In the genomic region with DNA sequence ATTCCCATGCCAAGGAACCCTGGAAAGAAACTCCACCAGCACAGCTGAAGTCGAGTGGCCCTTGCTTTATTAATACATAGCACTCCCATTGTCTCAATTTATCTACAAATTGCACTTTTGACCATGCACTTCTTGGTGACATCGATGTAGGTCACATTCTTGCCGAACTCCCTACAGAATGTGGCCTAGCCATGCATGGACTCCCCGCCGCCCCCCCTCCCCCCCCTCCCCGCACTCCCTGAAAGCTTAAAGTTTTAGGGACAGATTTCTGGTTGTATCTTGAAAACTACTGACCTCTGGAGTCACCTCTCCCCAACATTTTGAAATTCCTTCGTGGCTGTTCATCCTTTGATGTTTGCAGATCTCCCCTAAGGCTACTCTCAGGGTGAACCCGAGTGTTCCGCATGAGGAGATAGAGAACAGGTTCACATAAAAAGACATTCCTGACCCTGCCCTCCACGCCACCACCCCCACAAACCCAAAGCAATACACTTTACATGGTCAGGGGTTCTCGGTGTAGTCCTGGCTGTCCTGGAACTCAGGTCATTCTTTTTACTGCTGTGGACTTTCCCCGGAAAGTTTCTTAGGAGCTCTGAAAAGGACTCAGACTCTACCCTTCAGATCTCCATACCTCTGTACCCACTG, we compare ENCODE assay signal across 26 mouse cellular contexts. TPM values are rescaled to one million over a fixed set of nuclear protein-coding genes. Genes with fewer than 3 reads are reported as not detected.
DNase-seq lines count a peak whose midpoint lies in the region; ATAC-seq and TF ChIP-seq lines count a peak whose summit lies in the region.
"Had no signal": no experiment of that assay in that cellular context is flagged by ENCODE, and none has a peak within 500 bp of the region (broad histone marks: within the 10 kb centered on the region; RNA-seq: fewer than 3 reads in every experiment).

A gene (plus strand): TSS at position 511 of the 645 bp plus-strand sequence.

- peaks cover 2% of the 10 kb centered on the region; the same call in 1 of the 2 replicates for H3K9me3 ChIP-seq in heart, embryonic 14.5 days (ENCODE audit: control insufficient read depth, low read length)
- H3K9me3 ChIP-seq in midbrain, embryonic 15.5 days: no peaks in the 10 kb centered on the region
- no peaks in the 10 kb centered on the region for H3K9me3 ChIP-seq in midbrain, embryonic 10.5 days (replicated peaks)
- no peaks in the 10 kb centered on the region for H3K9me3 ChIP-seq in kidney, postnatal 0 days (replicated peaks; ENCODE audit: low read length)
- H3K9me3 ChIP-seq: heart, embryonic 10.5 days; limb, embryonic 13.5 days; liver, embryonic 13.5 days had no signal

- TF ChIP-seq CTCF in kidney, postnatal 0 days (IDR thresholded peaks at IDR 0.05; ENCODE audit: low read depth): no peak

- no peak within 1 kb of the TSS for H3K4me3 ChIP-seq in heart, embryonic 14.5 days (ENCODE audit: control insufficient read depth in 1 of 2, insufficient read depth in 1 of 2, low read depth in 1 of 2, low read length in 2 of 2)
- no peak within 1 kb of the TSS for H3K4me3 ChIP-seq in midbrain, embryonic 15.5 days
- no peak within 1 kb of the TSS for H3K4me3 ChIP-seq in midbrain, embryonic 10.5 days
- no peak within 1 kb of the TSS for H3K4me3 ChIP-seq in kidney, postnatal 0 days (replicated peaks; ENCODE audit: low read depth, low read length)
- H3K4me3 ChIP-seq: erythroblast, embryonic 14.5 days; heart, embryonic 10.5 days; limb, embryonic 13.5 days; liver, embryonic 13.5 days had no signal

- no peaks in the 10 kb centered on the region for H3K36me3 ChIP-seq in heart, embryonic 14.5 days (ENCODE audit: control insufficient read depth, insufficient read depth, low read length)
- no peaks in the 10 kb centered on the region for H3K36me3 ChIP-seq in midbrain, embryonic 15.5 days (replicated peaks)
- no peaks in the 10 kb centered on the region for H3K36me3 ChIP-seq in midbrain, embryonic 10.5 days
- H3K36me3 ChIP-seq in kidney, postnatal 0 days (ENCODE audit: insufficient read depth, low read length): no peaks in the 10 kb centered on the region
- H3K36me3 ChIP-seq: heart, embryonic 10.5 days; limb, embryonic 13.5 days; liver, embryonic 13.5 days had no signal

- H3K27me3 ChIP-seq in heart, embryonic 14.5 days (ENCODE audit: control insufficient read depth, insufficient read depth, low read length): no peaks in the 10 kb centered on the region
- no peaks in the 10 kb centered on the region for H3K27me3 ChIP-seq in midbrain, embryonic 15.5 days (replicated peaks)
- no peaks in the 10 kb centered on the region for H3K27me3 ChIP-seq in midbrain, embryonic 10.5 days (ENCODE audit: low read depth, poor library complexity, severe bottlenecking)
- no peaks in the 10 kb centered on the region for H3K27me3 ChIP-seq in kidney, postnatal 0 days (ENCODE audit: insufficient read depth, low read length)
- H3K27me3 ChIP-seq: limb, embryonic 13.5 days; liver, embryonic 13.5 days had no signal

- WGBS in heart, embryonic 14.5 days: 51% methylated on average over 12 of the region's 12 CpGs
- 34% methylated on average over 12 of the region's 12 CpGs for WGBS in midbrain, embryonic 15.5 days
- WGBS in midbrain, embryonic 10.5 days: 38% methylated on average over 12 of the region's 12 CpGs
- 22% methylated on average over 12 of the region's 12 CpGs for WGBS in kidney, postnatal 0 days

- DNase-seq in heart, postnatal 4 days: no peak
- no peak for DNase-seq in midbrain, embryonic 10.5 days (ENCODE audit: low spot score)
- DNase-seq in kidney, postnatal 0 days (ENCODE audit: low spot score): peak; percentile 53
- DNase-seq in thymus, postnatal 36 days: no peak
- DNase-seq: cerebellum, adult 18-20 months; gastrocnemius, postnatal 36 days; heart, postnatal 14 days; layer of hippocampus, adult 9-11 months; liver, embryonic 13.5 days; lung, embryonic 14.5 days; lung, postnatal 36 days; right cerebral cortex, postnatal 25 days; thymus, postnatal 4 days had no signal

- peaks cover 2 to 11% of the 10 kb centered on the region in 2 experiments; a peak in 3 of 4 replicates for H3K4me1 ChIP-seq in heart, embryonic 14.5 days (ENCODE audit: control insufficient read depth in 2 of 2, insufficient read depth in 2 of 2, low read length in 2 of 2)
- no peaks in the 10 kb centered on the region for H3K4me1 ChIP-seq in midbrain, embryonic 15.5 days
- H3K4me1 ChIP-seq in midbrain, embryonic 10.5 days: peaks cover 7% of the 10 kb centered on the region; the same call in 1 of the 2 replicates
- no peaks in the 10 kb centered on the region for H3K4me1 ChIP-seq in kidney, postnatal 0 days (replicated peaks; ENCODE audit: insufficient read depth, low read length)
- H3K4me1 ChIP-seq: limb, embryonic 13.5 days had no signal

- peak within 1 kb of the TSS; percentile 20; the same call in 1 of the 2 replicates for H3K4me2 ChIP-seq in heart, embryonic 14.5 days (ENCODE audit: low read length)
- H3K4me2 ChIP-seq in midbrain, embryonic 15.5 days: 0 out of 2 replicates have a peak within 1 kb of the TSS, but pooled peaks have one; percentile 24
- H3K4me2 ChIP-seq in kidney, postnatal 0 days (ENCODE audit: low read length): no peak within 1 kb of the TSS
- H3K4me2 ChIP-seq: limb, embryonic 13.5 days; liver, embryonic 13.5 days; lung, embryonic 14.5 days had no signal

- ATAC-seq in heart, embryonic 14.5 days (ENCODE audit: insufficient number of reproducible peaks, insufficient read depth, low FRiP score, low read depth): no peak
- ATAC-seq in midbrain, embryonic 15.5 days (replicated peaks): no peak
- ATAC-seq in kidney, postnatal 0 days (replicated peaks; ENCODE audit: low FRiP score, low read depth): peak; percentile 71
- no peak for ATAC-seq in frontal cortex, adult (ENCODE audit: low TSS enrichment)
- ATAC-seq: forebrain, embryonic 14.5 days had no signal

- no peak within 1 kb of the TSS for H3K9ac ChIP-seq in heart, embryonic 14.5 days (ENCODE audit: low read length)
- H3K9ac ChIP-seq in midbrain, embryonic 15.5 days: no peak within 1 kb of the TSS
- no peak within 1 kb of the TSS for H3K9ac ChIP-seq in kidney, postnatal 0 days (ENCODE audit: low read depth, low read length)
- H3K9ac ChIP-seq: limb, embryonic 13.5 days; liver, embryonic 13.5 days; lung, embryonic 14.5 days had no signal

- no peak within 1 kb of the TSS for H3K27ac ChIP-seq in heart, embryonic 14.5 days (replicated peaks in 1 of 2; ENCODE audit: control insufficient read depth in 1 of 2, insufficient read depth in 1 of 2, low read depth in 2 of 2, low read length in 2 of 2)
- no peak within 1 kb of the TSS for H3K27ac ChIP-seq in midbrain, embryonic 15.5 days
- H3K27ac ChIP-seq in midbrain, embryonic 10.5 days (replicated peaks): no peak within 1 kb of the TSS
- H3K27ac ChIP-seq in kidney, postnatal 0 days: peak within 1 kb of the TSS; percentile 42; the same call in 1 of the 2 replicates
- H3K27ac ChIP-seq: heart, embryonic 10.5 days; limb, embryonic 13.5 days; liver, embryonic 13.5 days had no signal

RNA-seq across cellular contexts. Expression of the gene that starts here (rescaled TPM):
- polyA plus RNA-seq in heart, embryonic 14.5 days (2014; fragmentation: Nextera tagmentation; extraction: Ambion mirVana): not detected in 2 replicates
- total RNA-seq in heart, postnatal 4 days (2021): not detected
- polyA plus RNA-seq in midbrain, embryonic 15.5 days (2015; fragmentation: Nextera tagmentation; extraction: Ambion mirVana): not detected in 2 replicates
- 0.16 TPM in 1 of 2 replicates, not detected in the other for polyA plus RNA-seq in midbrain, embryonic 10.5 days (2016; fragmentation: Nextera tagmentation; extraction: Ambion mirVana)
- polyA plus RNA-seq in kidney, postnatal 0 days (2015; fragmentation: Nextera tagmentation; extraction: Ambion mirVana): 2.0 and 2.8 TPM in 2 replicates
- total RNA-seq: gastrocnemius, postnatal 36 days; heart, postnatal 14 days; left cerebral cortex, postnatal 10 days; megakaryocyte-erythroid progenitor cell, adult 5-6 weeks; neutrophil, adult 5-6 weeks had no signal
- polyA plus RNA-seq: embryonic facial prominence, embryonic 11.5 days; erythroblast, embryonic 14.5 days; forebrain, embryonic 14.5 days; limb, embryonic 13.5 days; liver, embryonic 13.5 days; lung, embryonic 14.5 days; spleen, adult 2 months; stomach, embryonic 14.5 days had no signal
